Mouse (Mus musculus) stomach, postnatal 0 days (tissue): ENCODE data around the gene Rp9.

Experiments
- CTCF ChIP-seq: IDR thresholded peaks from 2 replicates; pipeline ENCODE4 v1.5.1; 2016; ENCODE audit warnings: antibody characterized with exemption, low read depth, mild to moderate bottlenecking, moderate library complexity
- EP300 ChIP-seq: optimal IDR thresholded peaks from 2 replicates; pipeline ENCODE3; 2016; ENCODE audit warnings: antibody characterized with exemption

GRCm38 (mm10) chr9:22455041-22455440, 14.5 kb downstream of the Rp9 start:
- TF ChIP-seq CTCF: no peak
- no peak for TF ChIP-seq EP300
